Mouse (Mus musculus) brain, embryonic 18.5 days (tissue): Measurements from ENCODE around the gene Cdca8.

ENCODE experiments used
- DNase-seq: peaks from one replicate; pipeline ENCODE4 v3.0.0-alpha.2; 2012; ENCODE audit warnings: low read depth, low spot score

The Cdca8 gene

GRCm38 (mm10) chr4:124953546-124953945 lies 14.4 kb upstream of the Cdca8 start:
- no peak for DNase-seq

- DNase-seq: no peak
Measured at GRCm38 (mm10) chr4:124951036-124951433, 11.9 kb upstream of the Cdca8 start.

- no peak for DNase-seq
Measured at GRCm38 (mm10) chr4:124950181-124951035, 11.3 kb upstream of the Cdca8 start.

- DNase-seq: no peak
Measured at GRCm38 (mm10) chr4:124949488-124949887, 10.4 kb upstream of the Cdca8 start.

- no peak for DNase-seq
Measured at GRCm38 (mm10) chr4:124944961-124945360, 5.8 kb upstream of the Cdca8 start.

GRCm38 (mm10) chr4:124943781-124944180 lies 4.7 kb upstream of the Cdca8 start:
- no peak for DNase-seq

GRCm38 (mm10) chr4:124943022-124943421 lies 3.9 kb upstream of the Cdca8 start:
- peak; percentile 36 for DNase-seq

- peak; percentile 95 for DNase-seq
Measured at GRCm38 (mm10) chr4:124936613-124937471, 2.3 kb downstream of the Cdca8 start, which contains the start of gene 9930104L06Rik. TSS of gene 9930104L06Rik (plus strand) at chr4:124937048.

- DNase-seq: no peak
Measured at GRCm38 (mm10) chr4:124928102-124928501, 11.0 kb downstream of the Cdca8 start.

GRCm38 (mm10) chr4:124905971-124906822 lies 32.9 kb downstream of the Cdca8 start:
- DNase-seq: peak; percentile 26

GRCm38 (mm10) chr4:124905417-124905816 lies 33.7 kb downstream of the Cdca8 start:
- DNase-seq: no peak

GRCm38 (mm10) chr4:124899906-124900305 lies 39.2 kb downstream of the Cdca8 start:
- DNase-seq: no peak

- no peak for DNase-seq
Measured at GRCm38 (mm10) chr4:124898428-124898827, 40.7 kb downstream of the Cdca8 start.

- DNase-seq: peak; percentile 32
Measured at GRCm38 (mm10) chr4:124894508-124895428, 44.3 kb downstream of the Cdca8 start.

GRCm38 (mm10) chr4:124893769-124894168 lies 45.3 kb downstream of the Cdca8 start:
- no peak for DNase-seq

GRCm38 (mm10) chr4:124890831-124891230 lies 48.3 kb downstream of the Cdca8 start:
- no peak for DNase-seq

- DNase-seq: no peak
Measured at GRCm38 (mm10) chr4:124889935-124890334, 49.2 kb downstream of the Cdca8 start.

GRCm38 (mm10) chr4:124888702-124889101 lies 50.4 kb downstream of the Cdca8 start:
- no peak for DNase-seq

- DNase-seq: no peak
Measured at GRCm38 (mm10) chr4:124882151-124882729, 56.9 kb downstream of the Cdca8 start.

- peak; percentile 89 for DNase-seq
Measured at GRCm38 (mm10) chr4:124881341-124881908, 57.7 kb downstream of the Cdca8 start.
